Mouse (Mus musculus): ENCODE measurements at regions not wholly inside any gene's neighbourhood (a gene's known extent, or its start where the extent isn't known, plus 50 kb on each side); places are given as distances from the start of the nearest gene placed in this dataset.

DNA sequence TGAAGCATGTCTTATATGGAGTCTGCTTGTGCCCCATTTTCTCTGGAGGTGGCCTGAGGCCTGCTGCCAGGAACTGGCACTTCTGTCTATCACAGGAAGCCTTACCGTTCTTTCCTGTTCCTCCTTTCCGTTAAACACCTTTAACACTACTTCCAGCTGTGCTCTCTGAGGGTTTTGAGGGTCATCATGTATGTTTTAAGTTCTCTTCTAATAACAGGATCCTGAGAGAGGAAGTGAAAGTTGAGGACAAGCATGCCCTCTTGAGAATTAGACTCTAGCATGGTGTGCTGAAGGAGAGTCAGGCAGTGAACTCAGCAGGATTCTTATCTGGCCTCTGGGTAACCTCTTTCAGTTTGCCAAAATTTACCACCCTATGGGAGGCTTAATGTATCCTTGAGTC, 418.0 kb upstream of the 9430069I07Rik start:
- Histone ChIP-seq H3K9ac (ENCODE audit: low read length) (no peak overlapping the region), H3K27ac (replicated peaks; ENCODE audit: low read depth, low read length) (no peak overlapping the region), H3K4me2 (ENCODE audit: low read depth, severe bottlenecking) (no peak overlapping the region), H3K4me1 (ENCODE audit: control insufficient read depth, insufficient read depth, low read length) (no peaks in the 10 kb centered on the region), H3K4me3 (ENCODE audit: low read depth, low read length) (no peak overlapping the region), H3K36me3 (ENCODE audit: control insufficient read depth, insufficient read depth, low read length) (no peaks in the 10 kb centered on the region), H3K9me3 (ENCODE audit: control insufficient read depth, low read length) (no peaks in the 10 kb centered on the region), H3K27me3 (ENCODE audit: control insufficient read depth, insufficient read depth, low read length) (no peaks in the 10 kb centered on the region)
- no peak for DNase-seq (ENCODE audit: low spot score)
- 83% methylated on average over 2 of the region's 2 CpGs for WGBS
- ATAC-seq (ENCODE audit: insufficient number of reproducible peaks, low FRiP score, low TSS enrichment, low read depth), result no peak

DNA sequence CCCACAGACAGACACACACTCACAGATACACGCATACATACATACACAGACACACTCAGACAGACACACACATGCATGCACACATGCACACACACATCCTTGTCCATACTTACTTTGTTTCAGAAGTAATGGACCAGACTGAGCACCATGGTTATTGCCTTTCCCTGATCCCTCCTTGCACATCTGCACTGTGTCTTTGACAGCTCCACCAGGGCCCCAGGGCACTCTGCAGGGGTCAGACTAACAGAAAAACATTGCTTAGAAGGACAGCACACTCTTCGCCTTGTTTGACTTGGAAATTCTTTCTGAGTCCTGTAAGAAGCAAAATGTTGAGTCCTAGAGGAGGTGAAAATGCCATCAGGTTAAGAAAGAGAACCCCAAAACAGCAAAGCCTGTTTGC, 394.1 kb upstream of the 9430069I07Rik start:
- Histone ChIP-seq H3K9me3 (ENCODE audit: control insufficient read depth, low read length) (no peaks in the 10 kb centered on the region), H3K36me3 (ENCODE audit: control insufficient read depth, insufficient read depth, low read length) (no peaks in the 10 kb centered on the region), H3K4me1 (ENCODE audit: control insufficient read depth, insufficient read depth, low read length) (no peaks in the 10 kb centered on the region), H3K27me3 (ENCODE audit: control insufficient read depth, insufficient read depth, low read length) (no peaks in the 10 kb centered on the region), H3K4me3 (ENCODE audit: low read depth, low read length) (no peak overlapping the region), H3K27ac (replicated peaks; ENCODE audit: low read depth, low read length) (no peak overlapping the region), H3K4me2 (ENCODE audit: low read depth, severe bottlenecking) (no peak overlapping the region), H3K9ac (ENCODE audit: low read length) (no peak overlapping the region)
- DNase-seq (ENCODE audit: low spot score) (peak; percentile 67), ATAC-seq (ENCODE audit: insufficient number of reproducible peaks, low FRiP score, low TSS enrichment, low read depth) (no peak)
- WGBS, result 58% methylated on average over 2 of the region's 2 CpGs

DNA sequence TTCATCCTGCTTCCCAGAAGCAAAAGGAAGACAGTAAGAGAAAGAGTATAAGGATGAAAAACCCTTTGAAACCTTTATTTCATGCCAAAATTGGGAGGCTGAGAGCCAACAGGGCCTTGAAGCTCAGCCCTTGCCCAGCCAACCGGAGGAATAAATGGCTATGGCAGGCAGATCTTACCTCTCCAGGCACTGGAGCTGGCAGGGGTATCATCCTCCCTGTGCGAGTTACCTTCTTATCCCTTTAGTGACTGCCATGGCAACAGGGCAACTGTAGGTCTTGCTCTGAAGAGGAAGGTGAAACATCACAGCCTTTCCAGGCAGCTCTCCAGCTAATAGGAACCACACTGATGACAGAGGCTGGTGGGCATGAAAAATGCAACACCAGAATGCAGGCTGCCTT, 393.3 kb upstream of the 9430069I07Rik start:
- Histone ChIP-seq H3K4me1 (ENCODE audit: control insufficient read depth, insufficient read depth, low read length) (no peaks in the 10 kb centered on the region), H3K4me2 (ENCODE audit: low read depth, severe bottlenecking) (no peak overlapping the region), H3K27me3 (ENCODE audit: control insufficient read depth, insufficient read depth, low read length) (no peaks in the 10 kb centered on the region), H3K4me3 (ENCODE audit: low read depth, low read length) (no peak overlapping the region), H3K36me3 (ENCODE audit: control insufficient read depth, insufficient read depth, low read length) (no peaks in the 10 kb centered on the region), H3K9ac (ENCODE audit: low read length) (no peak overlapping the region), H3K9me3 (ENCODE audit: control insufficient read depth, low read length) (no peaks in the 10 kb centered on the region), H3K27ac (replicated peaks; ENCODE audit: low read depth, low read length) (no peak overlapping the region)
- WGBS, result 71% methylated on average over 2 of the region's 2 CpGs
- ATAC-seq (ENCODE audit: insufficient number of reproducible peaks, low FRiP score, low TSS enrichment, low read depth) (no peak), DNase-seq (ENCODE audit: low spot score) (no peak)

DNA sequence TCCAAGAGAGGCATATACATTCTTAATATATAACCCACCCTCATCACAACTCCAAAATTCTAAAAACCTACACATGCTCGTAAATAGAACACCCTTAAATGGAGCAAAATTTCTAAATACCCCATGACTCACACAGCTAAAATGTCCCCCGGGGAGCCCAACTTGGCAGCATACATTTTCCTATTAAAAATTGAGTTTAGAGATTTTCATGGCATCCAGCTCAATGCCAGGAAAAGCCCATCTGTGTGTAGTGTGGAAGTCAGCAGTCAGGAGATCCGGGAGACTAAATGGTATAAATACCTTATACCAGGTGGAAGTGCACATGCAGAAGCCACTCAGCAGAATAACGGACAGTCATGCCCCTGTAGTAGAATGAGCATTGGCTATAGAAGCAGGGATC, 389.4 kb upstream of the 9430069I07Rik start:
- Histone ChIP-seq H3K4me3 (ENCODE audit: low read depth, low read length) (no peak overlapping the region), H3K27me3 (ENCODE audit: control insufficient read depth, insufficient read depth, low read length) (no peaks in the 10 kb centered on the region), H3K4me2 (ENCODE audit: low read depth, severe bottlenecking) (no peak overlapping the region), H3K27ac (replicated peaks; ENCODE audit: low read depth, low read length) (no peak overlapping the region), H3K9ac (ENCODE audit: low read length) (no peak overlapping the region), H3K36me3 (ENCODE audit: control insufficient read depth, insufficient read depth, low read length) (no peaks in the 10 kb centered on the region), H3K4me1 (ENCODE audit: control insufficient read depth, insufficient read depth, low read length) (no peaks in the 10 kb centered on the region), H3K9me3 (ENCODE audit: control insufficient read depth, low read length) (no peaks in the 10 kb centered on the region)
- WGBS, result 87% methylated on average over 4 of the region's 4 CpGs
- DNase-seq (ENCODE audit: low spot score), result no peak
- no peak for ATAC-seq (ENCODE audit: insufficient number of reproducible peaks, low FRiP score, low TSS enrichment, low read depth)

DNA sequence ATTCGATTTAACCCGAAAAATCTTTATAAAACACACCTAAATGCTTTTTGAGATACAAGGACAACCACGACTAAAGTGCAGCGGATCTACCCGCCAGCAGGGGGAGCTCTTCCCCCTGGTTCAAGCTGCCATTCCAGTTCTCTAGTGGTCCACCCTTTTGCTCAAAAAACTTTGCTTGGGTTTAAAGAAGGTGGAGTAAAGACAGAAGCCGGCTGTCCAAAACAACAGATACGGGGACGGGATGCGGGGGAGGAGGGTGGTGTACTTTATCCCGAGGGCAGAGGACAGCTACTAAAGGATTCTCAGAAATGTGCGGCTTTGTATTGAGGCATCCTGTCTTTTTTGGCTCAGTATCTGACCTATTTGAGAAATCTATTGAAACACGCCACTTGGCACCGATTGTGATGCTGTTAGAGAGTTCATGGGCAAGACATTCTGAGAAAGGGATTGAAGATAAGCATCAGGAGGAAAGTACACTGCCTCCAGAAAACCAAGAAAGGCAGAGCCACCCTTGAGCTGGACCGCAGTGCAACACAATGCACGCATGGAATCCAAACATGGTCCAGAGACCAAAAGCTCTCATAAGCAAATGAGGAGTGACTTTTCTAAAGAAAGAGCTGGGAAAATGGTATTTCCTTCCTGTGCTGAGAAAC, 385.6 kb upstream of the 9430069I07Rik start:
- no peak for ATAC-seq (ENCODE audit: insufficient number of reproducible peaks, low FRiP score, low TSS enrichment, low read depth)
- DNase-seq (ENCODE audit: low spot score), result peak; percentile 62
- no peak overlapping the region for H3K27ac ChIP-seq (replicated peaks; ENCODE audit: low read depth, low read length)

DNA sequence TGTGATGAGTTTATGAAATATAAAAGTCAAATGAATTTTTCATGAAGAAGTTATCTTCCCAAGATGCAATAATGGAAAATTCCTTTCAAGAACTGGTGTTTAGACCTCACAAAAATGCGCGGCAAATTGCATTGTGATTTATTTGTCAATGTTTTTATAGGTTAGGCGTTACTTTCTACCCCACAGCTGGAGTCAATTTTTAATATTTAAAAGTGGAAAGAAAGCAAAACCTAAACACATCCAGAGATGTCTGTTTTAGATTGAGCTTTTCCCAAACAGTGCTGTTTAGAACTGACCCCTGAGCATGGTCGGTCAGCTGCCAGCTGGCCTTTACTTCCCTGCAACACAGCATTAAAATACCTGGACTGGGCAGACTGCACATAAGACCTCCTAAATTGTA, 383.8 kb upstream of the 9430069I07Rik start:
- no peaks in the 10 kb centered on the region for H3K4me1 ChIP-seq (ENCODE audit: control insufficient read depth, insufficient read depth, low read length)
- no peak overlapping the region for H3K9ac ChIP-seq (ENCODE audit: low read length)
- no peaks in the 10 kb centered on the region for H3K36me3 ChIP-seq (ENCODE audit: control insufficient read depth, insufficient read depth, low read length)
- no peak overlapping the region for H3K27ac ChIP-seq (replicated peaks; ENCODE audit: low read depth, low read length)
- DNase-seq (ENCODE audit: low spot score) (no peak), ATAC-seq (ENCODE audit: insufficient number of reproducible peaks, low FRiP score, low TSS enrichment, low read depth) (no peak)
- no peak overlapping the region for H3K4me2 ChIP-seq (ENCODE audit: low read depth, severe bottlenecking)
- H3K9me3 ChIP-seq (ENCODE audit: control insufficient read depth, low read length), result no peaks in the 10 kb centered on the region
- H3K4me3 ChIP-seq (ENCODE audit: low read depth, low read length), result no peak overlapping the region
- H3K27me3 ChIP-seq (ENCODE audit: control insufficient read depth, insufficient read depth, low read length), result no peaks in the 10 kb centered on the region
- WGBS, result 41% methylated on average over 4 of the region's 4 CpGs

More for the DNA sequence above, 385.6 kb upstream of the 9430069I07Rik start:
- H3K9me3 ChIP-seq (ENCODE audit: control insufficient read depth, low read length), result no peaks in the 10 kb centered on the region
- H3K4me2 ChIP-seq (ENCODE audit: low read depth, severe bottlenecking), result no peak overlapping the region
- no peaks in the 10 kb centered on the region for H3K36me3 ChIP-seq (ENCODE audit: control insufficient read depth, insufficient read depth, low read length)
- H3K4me1 ChIP-seq (ENCODE audit: control insufficient read depth, insufficient read depth, low read length), result no peaks in the 10 kb centered on the region
- no peak overlapping the region for H3K4me3 ChIP-seq (ENCODE audit: low read depth, low read length)
- WGBS, result 43% methylated on average over 15 of the region's 15 CpGs
- H3K9ac ChIP-seq (ENCODE audit: low read length), result no peak overlapping the region
- H3K27me3 ChIP-seq (ENCODE audit: control insufficient read depth, insufficient read depth, low read length), result no peaks in the 10 kb centered on the region
